ENCODE assay signal across 7 mouse cellular contexts in the genomic region with DNA sequence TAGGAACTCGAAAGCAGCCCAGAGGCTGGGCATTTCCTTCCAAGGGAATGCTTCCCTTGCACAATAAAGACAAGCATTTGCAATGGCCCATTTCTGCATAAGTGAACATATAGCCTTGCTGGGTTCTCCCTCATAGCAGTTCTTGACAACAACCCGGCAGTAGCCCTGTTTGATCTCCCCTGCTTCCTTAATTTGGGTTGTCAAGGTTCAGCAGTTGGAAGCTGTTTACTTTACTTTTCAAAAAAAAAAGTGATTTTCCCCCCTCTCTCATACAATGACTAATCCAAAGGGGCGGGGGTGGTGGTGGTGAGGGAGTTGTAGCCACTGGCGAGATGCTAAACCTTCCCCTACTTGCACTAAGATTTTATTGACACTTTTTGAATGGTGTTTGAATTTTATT. TPM values are rescaled to one million over a fixed set of nuclear protein-coding genes. Genes with fewer than 3 reads are reported as not detected.
DNase-seq lines count a peak whose midpoint lies in the region; ATAC-seq and TF ChIP-seq lines count a peak whose summit lies in the region.

No protein-coding gene starts in this region.

- no peak overlapping the region for H3K27ac ChIP-seq in midbrain, embryonic 11.5 days (ENCODE audit: low read depth, low read length)
- no peak overlapping the region for H3K27ac ChIP-seq in midbrain, postnatal 0 days (ENCODE audit: low read depth, low read length)
- H3K27ac ChIP-seq in embryonic fibroblast, embryonic 13.5 days (ENCODE audit: insufficient read depth, low read length): peak overlapping the region; percentile 49; the same call in 1 of the 2 replicates
- 0 out of 2 replicates have a peak overlapping the region, but pooled peaks have one; percentile 43 for H3K27ac ChIP-seq in limb, embryonic 14.5 days (replicated peaks; ENCODE audit: low read depth, low read length)

- H3K27me3 ChIP-seq in midbrain, embryonic 11.5 days (ENCODE audit: control insufficient read depth, insufficient read depth, low read length): no peaks in the 10 kb centered on the region
- H3K27me3 ChIP-seq in midbrain, postnatal 0 days (ENCODE audit: insufficient read depth, low read length): no peaks in the 10 kb centered on the region
- H3K27me3 ChIP-seq in limb, embryonic 14.5 days (ENCODE audit: control insufficient read depth, insufficient read depth, low read length): no peaks in the 10 kb centered on the region

- no peak for ATAC-seq in midbrain, embryonic 11.5 days (ENCODE audit: low FRiP score)
- no peak for ATAC-seq in midbrain, postnatal 0 days (ENCODE audit: low FRiP score)
- no peak for ATAC-seq in limb, embryonic 14.5 days (ENCODE audit: low FRiP score, low read depth)

- no peak overlapping the region for H3K9ac ChIP-seq in midbrain, embryonic 11.5 days (ENCODE audit: low read length)
- H3K9ac ChIP-seq in midbrain, postnatal 0 days (replicated peaks; ENCODE audit: low read length, poor library complexity, severe bottlenecking): no peak overlapping the region
- peak overlapping the region; percentile 93 for H3K9ac ChIP-seq in limb, embryonic 14.5 days (ENCODE audit: low read depth, low read length, severe bottlenecking)

- no peaks in the 10 kb centered on the region for H3K9me3 ChIP-seq in midbrain, embryonic 11.5 days (ENCODE audit: control insufficient read depth, low read length)
- H3K9me3 ChIP-seq in midbrain, postnatal 0 days (ENCODE audit: low read length): no peaks in the 10 kb centered on the region
- no peaks in the 10 kb centered on the region for H3K9me3 ChIP-seq in limb, embryonic 14.5 days (ENCODE audit: control insufficient read depth, low read length)

- peaks cover 17% of the 10 kb centered on the region for H3K4me1 ChIP-seq in midbrain, embryonic 11.5 days (ENCODE audit: control insufficient read depth, insufficient read depth, low read length)
- H3K4me1 ChIP-seq in midbrain, postnatal 0 days (ENCODE audit: insufficient read depth, low read length): no peaks in the 10 kb centered on the region
- no peaks in the 10 kb centered on the region; the same call in 1 of the 2 replicates for H3K4me1 ChIP-seq in embryonic fibroblast, embryonic 13.5 days (ENCODE audit: control insufficient read depth, insufficient read depth, low read length)
- H3K4me1 ChIP-seq in limb, embryonic 14.5 days (ENCODE audit: control insufficient read depth, insufficient read depth, low read length): peaks cover 2% of the 10 kb centered on the region; the same call in 1 of the 2 replicates

- WGBS in midbrain, embryonic 11.5 days: 4% methylated on average over 4 of the region's 4 CpGs
- 53% methylated on average over 4 of the region's 4 CpGs for WGBS in midbrain, postnatal 0 days
- 26% methylated on average over 4 of the region's 4 CpGs for WGBS in limb, embryonic 14.5 days

- TF ChIP-seq CTCF in midbrain, postnatal 0 days (IDR thresholded peaks at IDR 0.05): no peak
- no peak for TF ChIP-seq CTCF in embryonic fibroblast, embryonic 13.5 days (IDR thresholded peaks at IDR 0.05; ENCODE audit: borderline replicate concordance, insufficient read depth, low read length)

- peak overlapping the region; percentile 94; the same call in 1 of the 2 replicates for H3K4me2 ChIP-seq in midbrain, embryonic 11.5 days
- no peak overlapping the region; the same call in 1 of the 2 replicates for H3K4me2 ChIP-seq in midbrain, postnatal 0 days (ENCODE audit: low read depth, low read length, poor library complexity, severe bottlenecking)
- H3K4me2 ChIP-seq in limb, embryonic 14.5 days (replicated peaks; ENCODE audit: low read depth, low read length, severe bottlenecking): peak overlapping the region; percentile 67

- H3K36me3 ChIP-seq in midbrain, embryonic 11.5 days (ENCODE audit: control insufficient read depth, insufficient read depth, low read length): no peaks in the 10 kb centered on the region
- H3K36me3 ChIP-seq in midbrain, postnatal 0 days (ENCODE audit: insufficient read depth, low read length): no peaks in the 10 kb centered on the region
- no peaks in the 10 kb centered on the region for H3K36me3 ChIP-seq in limb, embryonic 14.5 days (ENCODE audit: control insufficient read depth, insufficient read depth, low read length)

- H3K4me3 ChIP-seq in midbrain, embryonic 11.5 days (ENCODE audit: low read depth, low read length): peak overlapping the region; percentile 3; the same call in 1 of the 2 replicates
- H3K4me3 ChIP-seq in midbrain, postnatal 0 days (ENCODE audit: low read depth, low read length): no peak overlapping the region
- H3K4me3 ChIP-seq in embryonic fibroblast, embryonic 13.5 days (ENCODE audit: insufficient read depth, low read length): peak overlapping the region; percentile 84
- H3K4me3 ChIP-seq in limb, embryonic 14.5 days (replicated peaks; ENCODE audit: low read length): peak overlapping the region; percentile 78

- TF ChIP-seq POLR2A in embryonic fibroblast, embryonic 13.5 days (IDR thresholded peaks at IDR 0.05; ENCODE audit: low read depth, low read length): no peak
- no peak for TF ChIP-seq POLR2A in limb, embryonic 14.5 days (IDR thresholded peaks at IDR 0.05; ENCODE audit: borderline replicate concordance, extremely low read depth, insufficient read depth, insufficient read length)

- DNase-seq in midbrain, embryonic 11.5 days (ENCODE audit: low spot score, missing footprints): peak; percentile 89
- DNase-seq in midbrain, postnatal 0 days (ENCODE audit: low spot score): no peak
- no peak for DNase-seq in limb, embryonic 14.5 days (ENCODE audit: low spot score)
- DNase-seq in ovary, postnatal 36 days (ENCODE audit: low spot score): no peak
- DNase-seq in thymus, postnatal 4 days: no peak
- DNase-seq in thymus, adult 18-20 months: no peak

RNA-seq across cellular contexts. Expression of gene Foxp1, which starts 3.5 kb away (rescaled TPM):
- polyA plus RNA-seq in midbrain, embryonic 11.5 days (2014; fragmentation: Nextera tagmentation; extraction: Ambion mirVana): 86.2 and 95.4 TPM in 2 replicates
- total RNA-seq in midbrain, postnatal 0 days (2014; rRNA removed): 66.2 and 71.1 TPM in 2 replicates
- polyA plus RNA-seq in midbrain, postnatal 0 days (2015; fragmentation: Nextera tagmentation; extraction: Ambion mirVana): 67.8 and 74.3 TPM in 2 replicates
- 135 and 137 TPM in 2 replicates for polyA plus RNA-seq in embryonic fibroblast, embryonic 13.5 days (2011; ENCODE audit: insufficient read length, low read depth, missing spikeins)
- 101 and 121 TPM in 2 replicates for polyA plus RNA-seq in limb, embryonic 14.5 days (2012; rRNA removed)
- polyA plus RNA-seq in limb, embryonic 14.5 days (2014; fragmentation: Nextera tagmentation; extraction: Ambion mirVana): 166 and 190 TPM in 2 replicates

Comparison
In these comparisons a context has a peak if more than half of its experiments do, and no peak if none do; other contexts are left out.
1. H3K27ac ChIP-seq: peak in embryonic fibroblast, embryonic 13.5 days (single experiment) and limb, embryonic 14.5 days (single experiment); none in midbrain, embryonic 11.5 days (single experiment) and midbrain, postnatal 0 days (single experiment).